Mouse (Mus musculus): ENCODE results near the gene Epha1.

Epha1 gene

GRCm38 (mm10) chr6:42373669-42374430 is 782 bp upstream of the Epha1 start:
- no peak for DNase-seq

- DNase-seq = no peak
Measured at GRCm38 (mm10) chr6:42372421-42372815, 650 bp downstream of the Epha1 start.

- DNase-seq = no peak
Measured at GRCm38 (mm10) chr6:42372001-42372400, 1.1 kb downstream of the Epha1 start.

- DNase-seq = no peak
Measured at GRCm38 (mm10) chr6:42370630-42371363, 2.3 kb downstream of the Epha1 start.

GRCm38 (mm10) chr6:42369870-42370269 is 3.2 kb downstream of the Epha1 start:
- DNase-seq = no peak

- no peak for DNase-seq
Measured at GRCm38 (mm10) chr6:42365215-42365614, 7.9 kb downstream of the Epha1 start.

GRCm38 (mm10) chr6:42364607-42365006 is 8.5 kb downstream of the Epha1 start:
- no peak for DNase-seq

GRCm38 (mm10) chr6:42364066-42364465 is 9.0 kb downstream of the Epha1 start:
- no peak for DNase-seq

- no peak for DNase-seq
Measured at GRCm38 (mm10) chr6:42362974-42363373, 10.1 kb downstream of the Epha1 start.

GRCm38 (mm10) chr6:42362497-42362896 is 10.6 kb downstream of the Epha1 start:
- DNase-seq = no peak

GRCm38 (mm10) chr6:42362074-42362473 is 11.0 kb downstream of the Epha1 start:
- DNase-seq = no peak

- DNase-seq = no peak
Measured at GRCm38 (mm10) chr6:42361041-42361895, 11.8 kb downstream of the Epha1 start.

- DNase-seq = no peak
Measured at GRCm38 (mm10) chr6:42360231-42360840, 12.7 kb downstream of the Epha1 start.

- no peak for DNase-seq
Measured at GRCm38 (mm10) chr6:42359364-42360147, 13.5 kb downstream of the Epha1 start.

GRCm38 (mm10) chr6:42358901-42359300 is 14.2 kb downstream of the Epha1 start:
- no peak for DNase-seq

- no peak for DNase-seq
Measured at GRCm38 (mm10) chr6:42357901-42358300, 15.2 kb downstream of the Epha1 start.

- no peak for DNase-seq
Measured at GRCm38 (mm10) chr6:42356913-42357312, 16.2 kb downstream of the Epha1 start.

GRCm38 (mm10) chr6:42355794-42356600 is 17.1 kb downstream of the Epha1 start:
- no peak for DNase-seq

- no peak for DNase-seq
Measured at GRCm38 (mm10) chr6:42355366-42355765, 17.7 kb downstream of the Epha1 start.

- no peak for DNase-seq
Measured at GRCm38 (mm10) chr6:42354076-42355019, 18.7 kb downstream of the Epha1 start.

All from lung, postnatal 14 days (tissue).